Mouse (Mus musculus): Measurements from ENCODE around the gene Sez6l2. TPM values are rescaled to one million over a fixed set of nuclear protein-coding genes. Genes with fewer than 3 reads are reported as not detected.

The Sez6l2 gene
- polyA plus RNA-seq, 2 experiments = 0.19 TPM; not detected in 1

DNA sequence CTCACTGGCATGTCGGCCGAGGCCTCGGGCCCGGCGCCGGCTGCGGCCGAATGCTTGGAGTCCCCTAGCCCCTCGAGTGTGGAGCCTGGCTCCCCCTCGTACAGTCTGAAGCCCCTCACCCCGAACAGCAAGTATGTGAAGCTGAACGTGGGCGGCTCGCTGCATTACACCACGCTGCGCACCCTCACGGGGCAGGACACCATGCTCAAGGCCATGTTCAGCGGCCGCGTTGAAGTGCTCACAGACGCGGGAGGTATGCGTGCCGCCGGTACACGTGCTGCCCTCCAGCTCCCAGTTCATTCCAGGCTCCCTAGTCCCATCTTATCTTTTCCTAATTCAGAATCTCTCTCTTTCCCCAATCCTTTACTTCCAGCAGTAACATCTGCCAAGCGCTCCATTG lies 21.3 kb upstream of the Sez6l2 start:
- Histone ChIP-seq H3K4me1 (replicated peaks; ENCODE audit: control insufficient read depth in 2 of 2, insufficient read depth in 2 of 2, low read length in 1 of 2) (peaks cover 18 to 32% of the 10 kb centered on the region in 2 experiments), H3K36me3 (replicated peaks; ENCODE audit: control insufficient read depth, insufficient read depth, low read depth) (peaks cover 3% of the 10 kb centered on the region), H3K4me2 (ENCODE audit: low read depth) (peak overlapping the region; percentile 100), H3K9ac (replicated peaks) (peak overlapping the region; percentile 91), H3K27me3 (ENCODE audit: control insufficient read depth, insufficient read depth, low read length) (no peaks in the 10 kb centered on the region), H3K27ac (peak overlapping the region; percentile 50; the same call in 1 of the 2 replicates), H3K4me3 (ENCODE audit: insufficient read depth in 1 of 2, low read depth in 2 of 2, low read length in 2 of 2) (peak overlapping the region; percentile 69 to 92), H3K9me3 (ENCODE audit: control insufficient read depth, low read length) (no peaks in the 10 kb centered on the region)
- TF ChIP-seq EP300 (IDR thresholded peaks at IDR 0.05; ENCODE audit: low read depth) (no peak), CTCF (IDR thresholded peaks at IDR 0.05; ENCODE audit: low read depth) (no peak; the same call in 1 of the 2 replicates)
- DNase-seq (ENCODE audit: low read depth in 3 of 3, low spot score in 3 of 3) (no peak), ATAC-seq (ENCODE audit: insufficient read depth) (peak; percentile 57)
- WGBS (ENCODE audit: insufficient replicate concordance) = under 1% methylated on average over 27 of the region's 27 CpGs

DNA sequence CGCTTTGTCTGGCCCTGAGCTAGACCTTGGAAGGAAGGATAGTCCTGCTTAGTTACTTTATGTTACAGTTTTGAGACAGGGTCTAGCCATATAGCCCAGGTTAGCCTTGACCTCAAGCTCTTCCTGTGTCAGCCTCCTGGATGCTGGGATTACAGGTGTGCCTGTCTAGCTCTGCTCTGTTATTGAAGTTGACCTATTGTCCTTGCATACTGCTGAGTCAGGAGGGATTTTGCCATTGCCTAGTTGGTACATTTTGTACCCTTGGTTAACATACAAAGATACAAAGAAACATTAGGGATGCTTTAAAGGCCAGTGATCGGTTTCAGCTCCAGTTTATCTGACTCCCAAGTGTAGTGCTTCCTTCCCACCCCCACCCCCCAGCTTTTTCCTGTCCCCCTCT lies 17.7 kb upstream of the Sez6l2 start:
- WGBS (ENCODE audit: insufficient replicate concordance) = 60% methylated on average over 2 of the region's 2 CpGs
- no peak for TF ChIP-seq CTCF (IDR thresholded peaks at IDR 0.05; ENCODE audit: low read depth)

DNA sequence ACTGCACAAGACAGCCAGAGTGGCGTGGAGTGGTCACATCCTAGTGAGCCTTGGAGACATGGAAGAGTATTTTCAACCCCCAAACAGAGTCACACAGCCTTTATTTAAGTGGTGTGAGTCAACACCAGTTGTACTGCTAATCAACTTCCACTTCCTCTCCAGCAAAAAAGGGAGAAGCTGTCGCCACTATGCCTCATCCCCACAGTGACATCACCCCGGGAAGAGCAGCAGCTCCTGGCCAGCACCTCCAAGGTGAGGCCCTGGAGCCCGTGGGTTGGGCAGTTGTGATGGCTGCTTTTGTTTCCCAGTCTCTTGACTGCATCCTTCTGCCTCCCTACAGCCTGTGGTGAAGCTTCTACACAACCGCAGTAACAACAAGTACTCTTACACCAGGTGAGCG lies 9.2 kb upstream of the Sez6l2 start:
- Histone ChIP-seq H3K27me3 (ENCODE audit: control insufficient read depth, insufficient read depth, low read length) (no peaks in the 10 kb centered on the region), H3K9ac (replicated peaks) (no peak overlapping the region), H3K4me3 (ENCODE audit: insufficient read depth in 1 of 2, low read depth in 2 of 2, low read length in 2 of 2) (no peak overlapping the region), H3K4me1 (replicated peaks; ENCODE audit: control insufficient read depth in 2 of 2, insufficient read depth in 2 of 2, low read length in 1 of 2) (no peaks in the 10 kb centered on the region), H3K36me3 (replicated peaks; ENCODE audit: control insufficient read depth, insufficient read depth, low read depth) (no peaks in the 10 kb centered on the region), H3K27ac (no peak overlapping the region), H3K9me3 (ENCODE audit: control insufficient read depth, low read length) (no peaks in the 10 kb centered on the region), H3K4me2 (ENCODE audit: low read depth) (no peak overlapping the region)
- no peak for ATAC-seq (ENCODE audit: insufficient read depth)
- 51% methylated on average over 6 of the region's 6 CpGs for WGBS (ENCODE audit: insufficient replicate concordance)
- TF ChIP-seq CTCF (IDR thresholded peaks at IDR 0.05; ENCODE audit: low read depth) (no peak), EP300 (IDR thresholded peaks at IDR 0.05; ENCODE audit: low read depth) (no peak)
- DNase-seq (ENCODE audit: low read depth in 3 of 3, low spot score in 3 of 3) = no peak

More for the DNA sequence above, 17.7 kb upstream of the Sez6l2 start:
- H3K4me2 ChIP-seq (ENCODE audit: low read depth) = no peak overlapping the region
- H3K27me3 ChIP-seq (ENCODE audit: control insufficient read depth, insufficient read depth, low read length) = no peaks in the 10 kb centered on the region
- no peak for ATAC-seq (ENCODE audit: insufficient read depth)
- peaks cover 3% of the 10 kb centered on the region for H3K36me3 ChIP-seq (replicated peaks; ENCODE audit: control insufficient read depth, insufficient read depth, low read depth)
- no peak overlapping the region for H3K27ac ChIP-seq
- peaks cover 10 to 15% of the 10 kb centered on the region in 2 experiments for H3K4me1 ChIP-seq (replicated peaks; ENCODE audit: control insufficient read depth in 2 of 2, insufficient read depth in 2 of 2, low read length in 1 of 2)
- H3K9me3 ChIP-seq (ENCODE audit: control insufficient read depth, low read length) = no peaks in the 10 kb centered on the region
- no peak overlapping the region for H3K4me3 ChIP-seq (ENCODE audit: insufficient read depth in 1 of 2, low read depth in 2 of 2, low read length in 2 of 2)
- no peak overlapping the region for H3K9ac ChIP-seq (replicated peaks)
- no peak for DNase-seq (ENCODE audit: low read depth in 3 of 3, low spot score in 3 of 3)

DNA sequence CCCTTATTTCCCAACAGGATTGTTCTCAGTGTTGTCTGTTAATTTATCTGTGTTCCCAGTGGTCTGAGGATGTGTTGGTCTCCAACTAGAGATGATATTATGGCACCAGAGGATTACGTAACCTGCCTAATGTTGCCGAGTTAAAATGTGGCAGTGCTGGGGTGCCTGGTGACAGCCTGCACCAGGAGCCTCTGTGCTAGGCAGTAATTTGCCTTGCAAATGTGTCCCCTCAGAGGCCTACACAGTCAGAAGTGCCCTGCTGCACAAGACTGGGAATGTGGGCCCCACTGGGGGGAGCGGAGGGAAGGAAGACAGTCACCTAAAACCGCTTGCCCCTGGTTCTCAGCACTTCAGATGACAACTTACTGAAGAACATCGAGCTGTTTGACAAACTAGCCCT lies 8.6 kb upstream of the Sez6l2 start:
- ATAC-seq (ENCODE audit: insufficient read depth) (no peak), DNase-seq (ENCODE audit: low read depth in 3 of 3, low spot score in 3 of 3) (no peak)
- TF ChIP-seq CTCF (IDR thresholded peaks at IDR 0.05; ENCODE audit: low read depth) (no peak), EP300 (IDR thresholded peaks at IDR 0.05; ENCODE audit: low read depth) (no peak)
- H3K9me3 ChIP-seq (ENCODE audit: control insufficient read depth, low read length) = no peaks in the 10 kb centered on the region
- H3K4me3 ChIP-seq (ENCODE audit: insufficient read depth in 1 of 2, low read depth in 2 of 2, low read length in 2 of 2) = no peak overlapping the region
- no peak overlapping the region for H3K27ac ChIP-seq
- H3K4me1 ChIP-seq (replicated peaks; ENCODE audit: control insufficient read depth in 2 of 2, insufficient read depth in 2 of 2, low read length in 1 of 2) = no peaks in the 10 kb centered on the region
- 78% methylated on average over 5 of the region's 5 CpGs for WGBS (ENCODE audit: insufficient replicate concordance)
- no peaks in the 10 kb centered on the region for H3K36me3 ChIP-seq (replicated peaks; ENCODE audit: control insufficient read depth, insufficient read depth, low read depth)
- H3K27me3 ChIP-seq (ENCODE audit: control insufficient read depth, insufficient read depth, low read length) = no peaks in the 10 kb centered on the region
- no peak overlapping the region for H3K4me2 ChIP-seq (ENCODE audit: low read depth)
- H3K9ac ChIP-seq (replicated peaks) = no peak overlapping the region

DNA sequence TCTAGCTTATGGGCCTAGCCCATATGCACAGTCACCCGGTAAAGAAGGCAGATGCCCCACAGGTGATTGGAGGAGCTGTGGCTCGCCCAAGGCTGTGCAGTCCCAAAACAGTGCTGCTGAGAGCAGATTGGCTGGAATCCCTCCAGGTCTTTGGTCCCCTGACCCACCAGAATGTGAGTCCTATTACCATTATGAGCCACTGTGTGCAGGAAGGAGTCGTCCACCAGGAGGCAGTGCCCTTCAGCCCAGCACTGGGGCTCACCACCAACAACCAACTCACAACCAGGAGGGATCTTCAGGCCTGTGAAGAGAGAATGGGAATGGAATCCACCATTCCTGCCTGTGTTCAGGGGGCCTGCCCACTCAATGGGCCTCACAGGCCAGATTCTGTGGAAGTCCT lies 3.8 kb upstream of the Sez6l2 start:
- no peak overlapping the region for H3K4me2 ChIP-seq (ENCODE audit: low read depth)
- no peaks in the 10 kb centered on the region for H3K9me3 ChIP-seq (ENCODE audit: control insufficient read depth, low read length)
- ATAC-seq (ENCODE audit: insufficient read depth) (no peak), DNase-seq (ENCODE audit: low read depth in 3 of 3, low spot score in 3 of 3) (no peak)
- H3K36me3 ChIP-seq (replicated peaks; ENCODE audit: control insufficient read depth, insufficient read depth, low read depth) = no peaks in the 10 kb centered on the region
- no peak for TF ChIP-seq EP300 (IDR thresholded peaks at IDR 0.05; ENCODE audit: low read depth)
- peak; percentile 86 for TF ChIP-seq CTCF (IDR thresholded peaks at IDR 0.05; ENCODE audit: low read depth)
- no peaks in the 10 kb centered on the region; a peak in 1 of 4 replicates for H3K4me1 ChIP-seq (replicated peaks; ENCODE audit: control insufficient read depth in 2 of 2, insufficient read depth in 2 of 2, low read length in 1 of 2)
- H3K27ac ChIP-seq = no peak overlapping the region
- WGBS (ENCODE audit: insufficient replicate concordance) = 45% methylated on average over 3 of the region's 3 CpGs
- peaks cover 15% of the 10 kb centered on the region for H3K27me3 ChIP-seq (ENCODE audit: control insufficient read depth, insufficient read depth, low read length)
- H3K4me3 ChIP-seq (ENCODE audit: insufficient read depth in 1 of 2, low read depth in 2 of 2, low read length in 2 of 2) = no peak overlapping the region
- H3K9ac ChIP-seq (replicated peaks) = no peak overlapping the region

Data from liver, embryonic 14.5 days (tissue).